Mouse (Mus musculus): ENCODE results near the gene St5.

DNA sequence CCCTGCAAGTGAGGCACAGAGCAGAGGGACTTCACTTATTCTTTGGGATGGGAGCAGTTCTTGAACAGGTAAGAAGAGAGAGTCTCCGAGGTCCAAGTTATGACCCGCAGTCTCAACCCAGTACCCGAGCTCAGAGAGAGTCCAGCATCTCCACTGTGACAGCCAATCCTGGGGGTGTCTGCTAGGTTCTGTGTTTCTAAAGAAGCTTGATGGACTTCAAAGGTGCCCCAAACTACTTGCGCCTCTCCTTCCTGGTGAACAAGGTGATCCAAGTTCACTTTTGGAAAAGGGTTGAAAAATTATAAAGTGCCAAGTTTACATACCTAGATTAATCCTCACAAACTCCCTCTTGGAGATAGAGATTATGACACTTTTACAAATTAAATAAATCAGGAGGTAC, 195.4 kb downstream of the St5 start, which contains the start of gene Trim66:
- TF ChIP-seq POLR2A (IDR thresholded peaks at IDR 0.05; ENCODE audit: borderline replicate concordance, low read depth, low read length) (no peak), CTCF (IDR thresholded peaks at IDR 0.05; ENCODE audit: low read depth, low read length) (no peak)

All from bone marrow macrophage, adult 2 months (primary cell).